23 mouse cellular contexts compared by ENCODE assay signal in the genomic region with DNA sequence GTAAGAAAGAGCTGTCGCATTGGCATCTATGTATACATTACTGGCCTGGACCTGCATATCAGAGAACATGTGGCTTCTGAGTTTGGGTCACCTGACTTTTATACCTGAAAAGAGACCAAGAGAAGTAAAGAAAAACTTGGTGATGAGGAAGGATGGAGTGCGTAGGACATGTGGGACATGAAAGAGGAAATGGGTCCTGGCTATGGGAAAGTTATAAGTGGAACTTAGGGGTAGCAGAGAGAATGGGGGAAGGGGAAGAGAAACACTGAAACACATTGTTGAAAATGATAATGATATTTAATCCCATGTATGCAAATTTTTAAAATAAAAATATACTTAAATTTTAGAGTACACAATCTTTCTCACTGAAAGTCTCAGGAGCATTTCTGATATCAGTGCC.
A peak's percentile ranks its signal among the peaks of the same experiment; 100 is the strongest.
DNase-seq lines count a peak whose midpoint lies in the region; ATAC-seq lines count a peak whose summit lies in the region.
"Had no signal": no experiment of that assay in that cellular context is flagged by ENCODE, and none has a peak within 500 bp of the region (broad histone marks: within the 10 kb centered on the region; RNA-seq: fewer than 3 reads in every experiment).

No protein-coding gene starts in this region.

- H3K4me3 ChIP-seq in hindbrain, embryonic 13.5 days = no peak overlapping the region

- WGBS in hindbrain, embryonic 13.5 days = 95% methylated on average over 2 of the region's 2 CpGs

- no peak overlapping the region for H3K27ac ChIP-seq in hindbrain, embryonic 13.5 days

- no peak overlapping the region for H3K9ac ChIP-seq in hindbrain, embryonic 13.5 days

- H3K27me3 ChIP-seq in splenic B cell, adult 2 months (ENCODE audit: control insufficient read depth, insufficient read depth, low read length, poor library complexity, severe bottlenecking) = no peaks in the 10 kb centered on the region
- H3K27me3 ChIP-seq in hindbrain, embryonic 13.5 days = no peaks in the 10 kb centered on the region
- H3K27me3 ChIP-seq: CH12.LX, Patski had no signal

- H3K4me2 ChIP-seq in hindbrain, embryonic 13.5 days = no peak overlapping the region

- H3K36me3 ChIP-seq in splenic B cell, adult 2 months (ENCODE audit: control insufficient read depth, insufficient read depth, low read length, poor library complexity, severe bottlenecking) = no peaks in the 10 kb centered on the region
- no peaks in the 10 kb centered on the region for H3K36me3 ChIP-seq in hindbrain, embryonic 13.5 days
- H3K36me3 ChIP-seq: G1E had no signal

- H3K4me1 ChIP-seq in hindbrain, embryonic 13.5 days (replicated peaks) = no peaks in the 10 kb centered on the region

- peak; percentile 58 for ATAC-seq in granulocyte monocyte progenitor cell, adult 5-6 weeks (replicated peaks; ENCODE audit: poor library complexity, severe bottlenecking)
- ATAC-seq in megakaryocyte, adult 5-6 weeks (ENCODE audit: poor library complexity, severe bottlenecking) = peak; percentile 62
- no peak for ATAC-seq in hindbrain, embryonic 13.5 days (ENCODE audit: low FRiP score)
- ATAC-seq: activated CD4-positive, CD25-positive, alpha-beta regulatory T cell, adult 4 months; CD4-positive, CD25-positive, alpha-beta regulatory T cell, adult 4 months; Patski had no signal

- H3K9me3 ChIP-seq in hindbrain, embryonic 13.5 days = no peaks in the 10 kb centered on the region
- H3K9me3 ChIP-seq: G1E had no signal

- intact Hi-C loops in heart, postnatal 25 days (cut with DNase I) = no loop called here

- DNase-seq in A20 (ENCODE audit: low read depth, low spot score) = peak; percentile 22
- DNase-seq in splenic B cell, adult 2 months (ENCODE audit: low read depth, low spot score) = peak; percentile 3
- no peak for DNase-seq in thymus, adult 18-20 months
- DNase-seq in heart, postnatal 25 days (ENCODE audit: low spot score) = no peak
- DNase-seq in spleen, adult 12 weeks (ENCODE audit: low spot score) = no peak
- DNase-seq: adrenal gland, adult 2 months; adrenal gland, adult 8-10 months; adrenal gland, postnatal 10 days; adrenal gland, postnatal 14 days; adrenal gland, postnatal 25 days; adrenal gland, postnatal 36 days; B cell, adult 2 months; cerebellum, adult 11 months; cerebellum, adult 11-12 months; cerebellum, adult 18-20 months had no signal

Comparison
In these comparisons a context has a peak if more than half of its experiments do, and no peak if none do; other contexts are left out.
1. DNase-seq: peak in A20 (single experiment) and splenic B cell, adult 2 months (single experiment); none in thymus, adult 18-20 months (0 of 2), heart, postnatal 25 days (single experiment) and spleen, adult 12 weeks (single experiment).